Mouse (Mus musculus): ENCODE measurements around the gene Ube2g1.

Gene Ube2g1

GRCm38 (mm10) chr11:72606694-72607407 lies at the start of gene Ube2g1:
Gene Ube2g1 (plus strand): TSS chr11:72607283.
- peak; percentile 99 for DNase-seq

GRCm38 (mm10) chr11:72558155-72558554 lies 48.9 kb upstream of the Ube2g1 start:
- no peak for DNase-seq

- DNase-seq = no peak
These were observed 46.4 kb upstream of the Ube2g1 start for GRCm38 (mm10) chr11:72560661-72561060.

- no peak for DNase-seq
These were observed 42.8 kb upstream of the Ube2g1 start for GRCm38 (mm10) chr11:72564232-72564807.

GRCm38 (mm10) chr11:72566304-72566703 lies 40.8 kb upstream of the Ube2g1 start:
- DNase-seq = no peak

- no peak for DNase-seq
These were observed 40.2 kb upstream of the Ube2g1 start for GRCm38 (mm10) chr11:72566816-72567338.

GRCm38 (mm10) chr11:72569051-72569450 lies 38.0 kb upstream of the Ube2g1 start:
- DNase-seq = no peak

GRCm38 (mm10) chr11:72569671-72570318 lies 37.3 kb upstream of the Ube2g1 start:
- DNase-seq = no peak

GRCm38 (mm10) chr11:72570319-72570979 lies 36.6 kb upstream of the Ube2g1 start:
- DNase-seq = peak; percentile 74

GRCm38 (mm10) chr11:72573819-72574218 lies 33.3 kb upstream of the Ube2g1 start:
- DNase-seq = no peak

GRCm38 (mm10) chr11:72576111-72576465 lies 31.0 kb upstream of the Ube2g1 start:
- DNase-seq = no peak

GRCm38 (mm10) chr11:72576466-72577351 lies 30.4 kb upstream of the Ube2g1 start:
- DNase-seq = peak; percentile 68

- DNase-seq = no peak
These were observed 28.6 kb upstream of the Ube2g1 start for GRCm38 (mm10) chr11:72578471-72578870.

- peak; percentile 56 for DNase-seq
These were observed 25.3 kb upstream of the Ube2g1 start for GRCm38 (mm10) chr11:72581609-72582447.

GRCm38 (mm10) chr11:72582448-72582705 lies 24.7 kb upstream of the Ube2g1 start:
- no peak for DNase-seq

- DNase-seq = no peak
These were observed 24.0 kb upstream of the Ube2g1 start for GRCm38 (mm10) chr11:72583092-72583491.

GRCm38 (mm10) chr11:72586570-72586969 lies 20.5 kb upstream of the Ube2g1 start:
- DNase-seq = no peak

GRCm38 (mm10) chr11:72587537-72588233 lies 19.4 kb upstream of the Ube2g1 start:
- no peak for DNase-seq

GRCm38 (mm10) chr11:72595010-72595737 lies 11.9 kb upstream of the Ube2g1 start:
- DNase-seq = no peak

GRCm38 (mm10) chr11:72597780-72598179 lies 9.3 kb upstream of the Ube2g1 start:
- no peak for DNase-seq

Measured in cerebellum, adult 11-12 months (tissue).